8 mouse cellular contexts compared by ENCODE assay signal in the genomic region with DNA sequence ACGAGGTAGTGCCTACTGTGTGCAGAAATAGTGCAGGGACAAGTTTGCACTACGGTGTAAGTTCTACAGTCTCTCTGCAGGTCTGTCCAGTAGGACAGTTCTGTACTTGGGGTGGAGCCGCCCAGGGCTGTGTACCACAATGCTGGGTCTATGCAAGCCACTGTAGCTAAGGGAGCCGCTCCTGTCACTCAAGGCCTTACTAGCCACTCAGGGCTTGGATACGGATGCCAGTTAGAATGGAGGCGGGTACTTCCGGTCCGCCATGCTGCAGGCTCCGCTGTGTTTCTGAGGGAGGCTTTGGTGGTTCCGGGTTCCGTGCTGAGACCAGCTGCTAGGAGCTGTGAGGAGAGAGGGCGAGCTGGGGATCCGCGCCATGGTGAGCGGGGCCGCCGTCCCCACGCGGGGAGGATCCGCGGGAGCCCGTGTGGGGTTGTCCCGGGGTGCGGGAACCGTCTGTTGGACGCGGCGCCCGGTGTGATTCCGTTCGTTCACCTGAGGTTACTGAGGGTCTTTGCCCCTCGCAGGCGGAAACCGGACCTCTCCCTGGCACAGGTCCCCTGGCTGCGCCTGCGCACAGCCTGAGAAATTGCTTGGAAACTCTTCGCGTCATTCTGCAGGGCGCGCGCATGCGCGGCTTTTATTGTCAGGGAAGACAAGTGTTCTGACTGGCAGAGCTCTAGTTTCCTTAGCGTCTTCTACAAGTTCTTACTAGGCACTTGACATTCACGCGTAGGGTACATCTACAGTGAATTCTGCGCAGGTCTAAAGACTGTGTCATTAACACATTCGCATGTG. TPM values are rescaled to one million over a fixed set of nuclear protein-coding genes. Genes with fewer than 3 reads are reported as not detected.
DNase-seq lines count a peak whose midpoint lies in the region; ATAC-seq and TF ChIP-seq lines count a peak whose summit lies in the region.
"Not testable (repeated sequence)": the region's sequence is repeated elsewhere in the genome, so short reads cannot be mapped to it uniquely, and the experiment has no call there.

No protein-coding gene starts in this region.

- H3K27ac ChIP-seq in forebrain, embryonic 11.5 days (ENCODE audit: low read depth, low read length); heart, embryonic 16.5 days (ENCODE audit: low read length); liver, embryonic 12.5 days; stomach, embryonic 14.5 days (ENCODE audit: low read length): not testable (repeated sequence)

- H3K9me3 ChIP-seq in E14TG2a.4 (ENCODE audit: low read length); forebrain, embryonic 11.5 days (ENCODE audit: control insufficient read depth, low read length); heart, embryonic 16.5 days (replicated peaks; ENCODE audit: control insufficient read depth, low read length); liver, embryonic 12.5 days (replicated peaks); stomach, embryonic 14.5 days (ENCODE audit: control insufficient read depth, low read depth, low read length): not testable (repeated sequence)

- not testable (repeated sequence) for H3K27me3 ChIP-seq in E14TG2a.4 (ENCODE audit: insufficient read depth, low read length); forebrain, embryonic 11.5 days (ENCODE audit: control insufficient read depth, insufficient read depth, low read length); heart, embryonic 16.5 days (ENCODE audit: control insufficient read depth, insufficient read depth, low read length); liver, embryonic 12.5 days (replicated peaks); stomach, embryonic 14.5 days (ENCODE audit: control insufficient read depth, insufficient read depth, low read length)

- peak; percentile 100 for ATAC-seq in forebrain, embryonic 11.5 days (replicated peaks; ENCODE audit: low FRiP score)
- peak; percentile 99 for ATAC-seq in heart, embryonic 16.5 days (replicated peaks; ENCODE audit: extremely low read depth, insufficient read depth, low FRiP score)
- ATAC-seq in liver, embryonic 12.5 days: peak; percentile 99
- ATAC-seq in stomach, embryonic 14.5 days (ENCODE audit: insufficient number of reproducible peaks, insufficient read depth, low FRiP score, low read depth): peak; percentile 99

- TF ChIP-seq CTCF in E14TG2a.4 (conservative IDR thresholded peaks at IDR 0.05; ENCODE audit: low read length): not testable (repeated sequence)

- peak; percentile 57 for DNase-seq in c-Kit-positive CD71-positive TER-119-positive erythroid progenitor cells, embryonic 14.5 days (ENCODE audit: low spot score)
- DNase-seq in forebrain, embryonic 11.5 days (ENCODE audit: low spot score): peak; percentile 83
- DNase-seq in kidney, postnatal 14 days: peak; percentile 73
- peak; percentile 91 for DNase-seq in naive thymus-derived CD4-positive, alpha-beta T cell, adult 2 months (ENCODE audit: low read depth)

- peak overlapping the region; percentile 38; the same call in 1 of the 2 replicates for H3K4me2 ChIP-seq in forebrain, embryonic 11.5 days (ENCODE audit: low read depth, low read length, severe bottlenecking)
- H3K4me2 ChIP-seq in heart, embryonic 16.5 days (ENCODE audit: low read depth, low read length): peak overlapping the region; percentile 56
- peak overlapping the region; percentile 59 for H3K4me2 ChIP-seq in liver, embryonic 12.5 days
- peak overlapping the region; percentile 28 for H3K4me2 ChIP-seq in stomach, embryonic 14.5 days (replicated peaks; ENCODE audit: low read depth, low read length)

- WGBS in forebrain, embryonic 11.5 days: 4% methylated on average over 12 of the region's 48 CpGs
- WGBS in heart, embryonic 16.5 days: 2% methylated on average over 12 of the region's 48 CpGs
- WGBS in liver, embryonic 12.5 days (ENCODE audit: insufficient replicate concordance): under 1% methylated on average over 14 of the region's 48 CpGs
- 2% methylated on average over 11 of the region's 48 CpGs for WGBS in stomach, embryonic 14.5 days

- not testable (repeated sequence) for H3K4me1 ChIP-seq in E14TG2a.4 (replicated peaks; ENCODE audit: low read depth, low read length); forebrain, embryonic 11.5 days (replicated peaks; ENCODE audit: control insufficient read depth, insufficient read depth, low read length); heart, embryonic 16.5 days (ENCODE audit: control insufficient read depth, insufficient read depth, low read length); liver, embryonic 12.5 days; stomach, embryonic 14.5 days (ENCODE audit: control insufficient read depth, insufficient read depth, low read length)

- H3K36me3 ChIP-seq in E14TG2a.4 (ENCODE audit: insufficient read depth, low read length); forebrain, embryonic 11.5 days (ENCODE audit: control insufficient read depth, insufficient read depth, low read length); heart, embryonic 16.5 days (ENCODE audit: control insufficient read depth, insufficient read depth); stomach, embryonic 14.5 days (ENCODE audit: control insufficient read depth, insufficient read depth, low read length): not testable (repeated sequence)
- peaks cover 16% of the 10 kb centered on the region; the same call in 1 of the 2 replicates for H3K36me3 ChIP-seq in liver, embryonic 12.5 days

- peak overlapping the region; percentile 70 for H3K4me3 ChIP-seq in E14TG2a.4 (replicated peaks; ENCODE audit: low read length)
- peak overlapping the region; percentile 24 for H3K4me3 ChIP-seq in forebrain, embryonic 11.5 days (ENCODE audit: low read depth, low read length)
- peak overlapping the region; percentile 50 for H3K4me3 ChIP-seq in heart, embryonic 16.5 days (ENCODE audit: low read length)
- H3K4me3 ChIP-seq in liver, embryonic 12.5 days: peak overlapping the region; percentile 53
- H3K4me3 ChIP-seq in stomach, embryonic 14.5 days (ENCODE audit: low read depth, low read length): peak overlapping the region; percentile 19; the same call in 1 of the 2 replicates

- H3K9ac ChIP-seq in forebrain, embryonic 11.5 days (ENCODE audit: low read length); heart, embryonic 16.5 days (ENCODE audit: low read length); stomach, embryonic 14.5 days (replicated peaks; ENCODE audit: low read depth, low read length): not testable (repeated sequence)
- peak overlapping the region; percentile 31 for H3K9ac ChIP-seq in liver, embryonic 12.5 days

RNA-seq across cellular contexts. Expression of a gene that starts 51.0 kb away (rescaled TPM):
- polyA plus RNA-seq in forebrain, embryonic 11.5 days (2014; fragmentation: Nextera tagmentation; extraction: Ambion mirVana): 16.7 and 17.1 TPM in 2 replicates
- 11.5 and 11.9 TPM in 2 replicates for polyA plus RNA-seq in heart, embryonic 16.5 days (2015; fragmentation: Nextera tagmentation; extraction: Ambion mirVana)
- polyA plus RNA-seq in liver, embryonic 12.5 days (2016; fragmentation: Nextera tagmentation; extraction: Ambion mirVana): 3.4 and 3.9 TPM in 2 replicates
- 19.5 and 21.2 TPM in 2 replicates for polyA plus RNA-seq in stomach, embryonic 14.5 days (2014; fragmentation: Nextera tagmentation; extraction: Ambion mirVana)

Comparison
In these comparisons a context has a peak if more than half of its experiments do, and no peak if none do; other contexts are left out.
1. H3K4me3 ChIP-seq: peak in every context shown above with its lines; median percentile 70 in E14TG2a.4; 53 in liver, embryonic 12.5 days; 50 in heart, embryonic 16.5 days; 24 in forebrain, embryonic 11.5 days; 19 in stomach, embryonic 14.5 days.